Comparison of ENCODE assay signal across 30 mouse cellular contexts in genomic region chr12:108409100-108409499, GRCm38 (mm10). TPM values are rescaled to one million over a fixed set of nuclear protein-coding genes. Genes with fewer than 3 reads are reported as not detected.
A peak's percentile ranks its signal among the peaks of the same experiment; 100 is the strongest.
DNase-seq lines count a peak whose midpoint lies in the region; ATAC-seq lines count a peak whose summit lies in the region.
"Had no signal": no experiment of that assay in that cellular context is flagged by ENCODE, and none has a peak within 500 bp of the region (broad histone marks: within the 10 kb centered on the region; RNA-seq: fewer than 3 reads in every experiment).

No protein-coding gene starts in this region.

- H3K4me2 ChIP-seq in forebrain, embryonic 11.5 days (ENCODE audit: low read depth, low read length, severe bottlenecking) = no peak overlapping the region
- H3K4me2 ChIP-seq in hindbrain, embryonic 16.5 days (ENCODE audit: low read length) = no peak overlapping the region
- H3K4me2 ChIP-seq: embryonic facial prominence, embryonic 12.5 days; embryonic facial prominence, embryonic 15.5 days; forebrain, embryonic 13.5 days; heart, embryonic 12.5 days; heart, embryonic 15.5 days; hindbrain, embryonic 14.5 days had no signal

- no peak overlapping the region for H3K9ac ChIP-seq in forebrain, embryonic 11.5 days (ENCODE audit: low read length)
- no peak overlapping the region for H3K9ac ChIP-seq in hindbrain, embryonic 16.5 days (ENCODE audit: low read depth, low read length)
- H3K9ac ChIP-seq: embryonic facial prominence, embryonic 12.5 days; embryonic facial prominence, embryonic 15.5 days; forebrain, embryonic 13.5 days; heart, embryonic 12.5 days; heart, embryonic 15.5 days; hindbrain, embryonic 14.5 days had no signal

- no peak for ATAC-seq in forebrain, embryonic 11.5 days (replicated peaks; ENCODE audit: low FRiP score)
- no peak for ATAC-seq in hindbrain, embryonic 16.5 days
- ATAC-seq: activated CD4-positive, CD25-positive, alpha-beta regulatory T cell, adult 4 months; CD4-positive, CD25-positive, alpha-beta regulatory T cell, adult 4 months; forebrain, embryonic 13.5 days; forebrain, embryonic 16.5 days; intestine, postnatal 0 days had no signal

- peaks cover 5% of the 10 kb centered on the region; the same call in 1 of the 2 replicates for H3K27me3 ChIP-seq in forebrain, embryonic 10.5 days (ENCODE audit: poor library complexity, severe bottlenecking)
- peaks cover 2% of the 10 kb centered on the region; the same call in 1 of the 2 replicates for H3K27me3 ChIP-seq in forebrain, embryonic 11.5 days (ENCODE audit: control insufficient read depth, insufficient read depth, low read length)
- peaks cover 5% of the 10 kb centered on the region; the same call in 1 of the 2 replicates for H3K27me3 ChIP-seq in hindbrain, embryonic 10.5 days (ENCODE audit: insufficient read depth, poor library complexity, severe bottlenecking)
- no peaks in the 10 kb centered on the region for H3K27me3 ChIP-seq in hindbrain, embryonic 16.5 days (replicated peaks; ENCODE audit: control insufficient read depth, insufficient read depth, low read length)
- H3K27me3 ChIP-seq: embryonic facial prominence, embryonic 12.5 days; embryonic facial prominence, embryonic 15.5 days; forebrain, embryonic 13.5 days; heart, embryonic 12.5 days; heart, embryonic 15.5 days had no signal

- DNase-seq in forebrain, embryonic 10.5 days (ENCODE audit: extremely low spot score, low spot score) = no peak
- no peak for DNase-seq in forebrain, embryonic 11.5 days (ENCODE audit: low spot score)
- DNase-seq in hindbrain, embryonic 10.5 days (ENCODE audit: low spot score) = no peak
- DNase-seq in embryo, embryonic 10.5 days (ENCODE audit: low spot score) = peak; percentile 47
- peak; percentile 58 for DNase-seq in mesoderm, embryonic 11.5 days (ENCODE audit: low read depth, low spot score)
- DNase-seq in adrenal gland, postnatal 10 days = no peak
- no peak for DNase-seq in Muller cell, postnatal 12 days (ENCODE audit: inconsistent ontology term)
- DNase-seq: adrenal gland, adult 8-10 months; adrenal gland, postnatal 36 days; B cell, adult 2 months; cerebellum, adult 18-20 months; cerebellum, adult 9-10 months; cerebellum, postnatal 14 days; gastrocnemius, postnatal 14 days; heart, adult 18-20 months; heart, postnatal 10 days; heart, postnatal 36 days; kidney, adult 2 months had no signal

- no peaks in the 10 kb centered on the region for H3K36me3 ChIP-seq in forebrain, embryonic 10.5 days (replicated peaks)
- no peaks in the 10 kb centered on the region for H3K36me3 ChIP-seq in forebrain, embryonic 11.5 days (ENCODE audit: control insufficient read depth, insufficient read depth, low read length)
- no peaks in the 10 kb centered on the region for H3K36me3 ChIP-seq in hindbrain, embryonic 10.5 days
- H3K36me3 ChIP-seq in hindbrain, embryonic 16.5 days (ENCODE audit: control insufficient read depth, insufficient read depth, low read length) = no peaks in the 10 kb centered on the region
- H3K36me3 ChIP-seq: embryonic facial prominence, embryonic 12.5 days; embryonic facial prominence, embryonic 15.5 days; heart, embryonic 12.5 days; heart, embryonic 15.5 days had no signal

- H3K4me1 ChIP-seq in forebrain, embryonic 10.5 days = peaks cover 47% of the 10 kb centered on the region
- peaks cover 6% of the 10 kb centered on the region; the same call in 1 of the 2 replicates for H3K4me1 ChIP-seq in forebrain, embryonic 11.5 days (replicated peaks; ENCODE audit: control insufficient read depth, insufficient read depth, low read length)
- peaks cover 58% of the 10 kb centered on the region for H3K4me1 ChIP-seq in hindbrain, embryonic 10.5 days (replicated peaks)
- H3K4me1 ChIP-seq in hindbrain, embryonic 16.5 days (ENCODE audit: control insufficient read depth, insufficient read depth, low read depth, low read length) = peaks cover 3% of the 10 kb centered on the region; the same call in 1 of the 2 replicates

- WGBS in forebrain, embryonic 10.5 days = 59% methylated on average over 5 of the region's 5 CpGs
- whole genome bisulfite sequencing in forebrain, embryonic 11.5 days = 49% methylated on average over 5 of the region's 5 CpGs
- WGBS in hindbrain, embryonic 10.5 days = 51% methylated on average over 5 of the region's 5 CpGs
- WGBS in hindbrain, embryonic 16.5 days = 54% methylated on average over 5 of the region's 5 CpGs

- peak overlapping the region; percentile 11; the same call in 1 of the 2 replicates for H3K27ac ChIP-seq in forebrain, embryonic 10.5 days
- H3K27ac ChIP-seq in forebrain, embryonic 11.5 days (ENCODE audit: low read depth, low read length) = no peak overlapping the region
- H3K27ac ChIP-seq in hindbrain, embryonic 10.5 days = peak overlapping the region; percentile 18; the same call in 1 of the 2 replicates
- no peak overlapping the region for H3K27ac ChIP-seq in hindbrain, embryonic 16.5 days (ENCODE audit: low read depth, low read length)
- H3K27ac ChIP-seq: embryonic facial prominence, embryonic 12.5 days; embryonic facial prominence, embryonic 15.5 days; forebrain, embryonic 13.5 days; heart, embryonic 15.5 days; hindbrain, embryonic 14.5 days had no signal

- H3K4me3 ChIP-seq in forebrain, embryonic 10.5 days = no peak overlapping the region
- H3K4me3 ChIP-seq in forebrain, embryonic 11.5 days (ENCODE audit: low read depth, low read length) = no peak overlapping the region
- H3K4me3 ChIP-seq in hindbrain, embryonic 10.5 days = no peak overlapping the region
- H3K4me3 ChIP-seq in hindbrain, embryonic 16.5 days (ENCODE audit: low read length) = no peak overlapping the region
- H3K4me3 ChIP-seq: embryonic facial prominence, embryonic 12.5 days; embryonic facial prominence, embryonic 15.5 days; forebrain, embryonic 13.5 days; heart, embryonic 12.5 days; heart, embryonic 15.5 days had no signal

- H3K9me3 ChIP-seq in forebrain, embryonic 10.5 days = no peaks in the 10 kb centered on the region
- H3K9me3 ChIP-seq in forebrain, embryonic 11.5 days (ENCODE audit: control insufficient read depth, low read length) = no peaks in the 10 kb centered on the region
- no peaks in the 10 kb centered on the region for H3K9me3 ChIP-seq in hindbrain, embryonic 10.5 days
- H3K9me3 ChIP-seq in hindbrain, embryonic 16.5 days (ENCODE audit: control insufficient read depth, low read length) = no peaks in the 10 kb centered on the region
- H3K9me3 ChIP-seq: embryonic facial prominence, embryonic 12.5 days; embryonic facial prominence, embryonic 15.5 days; forebrain, embryonic 13.5 days; heart, embryonic 12.5 days; heart, embryonic 15.5 days had no signal

RNA-seq across cellular contexts. Expression of gene Eml1, which starts 38.3 kb away (rescaled TPM):
- polyA plus RNA-seq in forebrain, embryonic 10.5 days (2016; fragmentation: Nextera tagmentation; extraction: Ambion mirVana) = 95.1 and 102 TPM in 2 replicates
- 90.3 and 92.5 TPM in 2 replicates for polyA plus RNA-seq in forebrain, embryonic 11.5 days (2014; fragmentation: Nextera tagmentation; extraction: Ambion mirVana)
- 104 and 125 TPM in 2 replicates for polyA plus RNA-seq in hindbrain, embryonic 10.5 days (2016; fragmentation: Nextera tagmentation; extraction: Ambion mirVana)
- 59.3 and 62.3 TPM in 2 replicates for polyA plus RNA-seq in hindbrain, embryonic 16.5 days (2015; fragmentation: Nextera tagmentation; extraction: Ambion mirVana)
- total RNA-seq in adrenal gland, postnatal 10 days (2021) = 10 to 100 TPM; 32.8 to 36.7 TPM
- total RNA-seq: MEL had no signal

Comparison
In these comparisons a context has a peak if more than half of its experiments do, and no peak if none do; other contexts are left out.
1. H3K27ac ChIP-seq: peak in forebrain, embryonic 10.5 days (single experiment) and hindbrain, embryonic 10.5 days (single experiment); none in forebrain, embryonic 11.5 days (single experiment) and hindbrain, embryonic 16.5 days (single experiment).
2. DNase-seq: peak in embryo, embryonic 10.5 days (single experiment) and mesoderm, embryonic 11.5 days (single experiment); none in forebrain, embryonic 10.5 days (single experiment), forebrain, embryonic 11.5 days (single experiment), hindbrain, embryonic 10.5 days (single experiment), adrenal gland, postnatal 10 days (single experiment) and Muller cell, postnatal 12 days (single experiment).